Mouse (Mus musculus) left cerebral cortex, postnatal 25 days (tissue): ENCODE measurements at regions not wholly inside any gene's neighbourhood (a gene's known extent, or its start where the extent isn't known, plus 50 kb on each side); places are given as distances from the start of the nearest gene placed in this dataset.
A peak's percentile ranks its signal among the peaks of the same experiment; 100 is the strongest.

Source experiments
- DNase-seq, 2 experiments: peaks; one replicate each; pipeline ENCODE4 v3.0.0; 2022; ENCODE audit warnings: low spot score in 2 of 2, mixed read lengths in 1 of 2
- intact Hi-C: fragments of 180-260 bp; cut with DNase I; formaldehyde crosslinking; loops from one replicate; pipeline ENCODE4 v1.15.1; 2025

DNA sequence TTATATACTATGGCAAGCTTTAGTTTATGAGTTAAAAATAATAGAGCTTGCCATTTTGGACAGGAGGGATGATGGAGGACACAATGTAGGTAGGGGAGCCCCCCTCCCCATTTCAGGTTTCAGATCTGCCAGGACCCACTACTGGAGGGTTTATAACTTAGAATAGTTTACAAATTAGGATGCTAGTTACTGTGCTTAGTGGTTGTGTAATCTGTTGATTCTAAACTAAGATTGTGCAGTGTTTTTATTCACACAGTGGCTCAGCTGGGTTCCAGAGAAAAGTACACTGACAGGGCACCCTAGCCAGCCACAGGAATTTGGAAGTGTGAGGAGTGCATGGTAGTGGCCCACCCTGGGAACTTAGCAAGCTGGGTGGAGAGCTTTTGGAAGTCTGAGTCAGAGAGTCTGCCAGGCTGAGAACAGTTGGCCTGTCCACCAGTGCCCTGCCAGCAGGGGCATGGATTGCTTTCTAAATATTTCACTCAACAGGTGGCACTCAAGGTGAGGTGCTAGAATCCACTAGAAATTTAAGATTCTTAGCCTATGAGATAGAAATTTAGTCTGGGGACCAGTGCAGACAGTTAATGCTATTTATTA is 303.9 kb upstream of the Gm21798 start:
- intact Hi-C loops = loop anchor here (10.0 kb wide), 1 partner anchor 339 kb away; no protein-coding TSS in a partner anchor
- DNase-seq = no peak

DNA sequence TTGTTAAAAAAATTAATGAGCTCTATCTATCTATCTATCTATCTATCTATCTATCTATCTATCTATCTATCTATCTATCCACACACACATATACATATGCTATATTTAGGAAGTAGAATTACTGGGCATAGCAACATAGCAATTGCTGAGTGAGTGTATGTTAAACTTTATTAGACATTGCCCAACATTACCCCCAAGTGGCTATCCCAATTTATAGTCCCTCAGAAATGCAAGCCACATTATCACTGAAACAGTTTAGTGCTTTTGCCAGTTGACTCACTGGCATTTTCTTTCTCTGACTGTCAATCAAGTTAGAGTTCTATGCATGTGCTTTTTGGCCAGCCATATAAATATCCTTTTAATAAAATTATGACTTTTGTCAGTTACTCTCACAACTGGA is 302.3 kb upstream of the Gm21798 start:
- intact Hi-C loops = loop anchor here (10.0 kb wide), 1 partner anchor 340 kb away; no protein-coding TSS in a partner anchor
- no peak for DNase-seq

- peak in 1 of 2 experiments; percentile 50 for DNase-seq
- intact Hi-C loops = loop anchor here (10.0 kb wide), 1 partner anchor 344 kb away; no protein-coding TSS in a partner anchor
Observed at GRCm38 (mm10) chr15:64519207-64519628, 298.3 kb upstream of the Gm21798 start.

- DNase-seq = no peak
- intact Hi-C loops = no loop called here
Observed at GRCm38 (mm10) chr15:64520568-64520967, 296.9 kb upstream of the Gm21798 start.

GRCm38 (mm10) chr15:64532260-64533120 is 285.0 kb upstream of the Gm21798 start:
- peak in 1 of 2 experiments; percentile 27 for DNase-seq
- intact Hi-C loops = no loop called here

DNA sequence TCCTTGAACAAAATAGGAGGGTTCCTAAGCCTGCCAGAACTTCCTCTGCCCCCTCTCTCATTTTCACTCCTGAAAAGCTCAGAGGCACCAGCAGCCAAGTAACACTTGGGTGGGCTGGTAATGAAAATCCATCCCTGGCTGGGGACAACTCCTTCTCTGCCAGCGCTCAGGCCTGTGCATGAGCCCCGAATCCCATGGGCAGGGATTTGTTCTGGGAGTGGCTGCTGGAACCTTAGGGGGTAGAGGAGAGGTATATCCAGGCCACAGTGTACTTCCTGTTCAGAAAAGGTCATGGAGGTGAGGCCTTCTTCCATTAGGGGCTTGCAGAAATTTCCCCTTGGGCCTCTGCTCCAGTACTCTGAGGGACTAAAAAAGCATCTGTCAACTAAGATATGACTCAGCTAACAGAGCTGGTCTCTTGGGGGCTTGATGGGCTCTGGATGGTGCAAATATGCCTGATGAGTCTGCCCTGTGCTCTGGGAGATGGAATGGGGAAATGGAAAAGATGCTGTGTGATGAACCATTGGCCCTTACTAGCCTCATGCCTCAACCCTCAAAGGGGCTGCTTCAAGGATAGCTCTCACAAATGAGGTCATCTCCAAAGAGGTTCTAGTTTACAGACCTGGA is 284.2 kb upstream of the Gm21798 start:
- peak in 1 of 2 experiments; percentile 52 for DNase-seq
- intact Hi-C loops = no loop called here

- DNase-seq = no peak
- intact Hi-C loops = no loop called here
Observed at GRCm38 (mm10) chr15:64534166-64534565, 283.3 kb upstream of the Gm21798 start.

DNA sequence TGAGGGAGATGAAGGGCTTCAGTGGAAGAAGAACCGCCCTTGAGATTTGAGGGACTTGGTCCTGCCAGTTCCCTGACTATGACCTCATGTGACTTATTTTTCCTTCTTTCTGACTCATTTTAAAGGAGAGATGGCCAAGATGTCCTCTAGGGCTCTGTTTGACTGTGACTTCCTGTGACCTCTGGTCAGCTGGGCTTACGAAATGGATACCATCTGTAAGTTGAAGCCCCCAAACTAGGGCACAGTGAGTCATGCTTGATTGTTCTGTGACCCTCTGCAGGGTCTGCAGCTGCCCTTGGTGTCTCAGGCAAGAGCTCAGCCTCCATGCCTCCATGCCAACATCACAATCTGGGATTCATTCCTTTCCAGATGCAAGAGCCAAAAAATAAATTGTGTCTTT is 282.3 kb upstream of the Gm21798 start:
- DNase-seq = no peak
- intact Hi-C loops = no loop called here

DNA sequence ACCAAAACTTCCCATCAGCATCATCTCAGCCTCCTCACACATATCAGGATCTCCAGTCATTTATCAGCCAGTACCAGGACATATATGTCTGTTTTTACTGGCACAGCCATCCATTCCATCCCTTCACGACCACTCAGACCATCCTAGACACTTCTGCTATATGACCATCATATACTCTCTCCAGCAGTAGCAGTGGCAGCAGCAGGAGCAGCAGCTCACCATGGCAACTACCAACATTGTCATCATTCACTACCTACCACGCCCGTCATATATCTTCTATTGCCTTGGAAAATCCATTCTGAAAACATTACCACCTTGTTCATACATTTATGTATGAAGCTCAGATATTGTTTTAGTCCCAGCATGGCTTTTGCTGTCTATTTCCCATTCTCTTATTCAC is 276.1 kb upstream of the Gm21798 start:
- intact Hi-C loops = loop anchor here (10.0 kb wide), 1 partner anchor 107 kb away; no protein-coding TSS in a partner anchor
- no peak for DNase-seq

GRCm38 (mm10) chr15:64542250-64542901 is 275.1 kb upstream of the Gm21798 start:
- peak in 1 of 2 experiments; percentile 49 for DNase-seq

GRCm38 (mm10) chr15:64542908-64543307 is 274.6 kb upstream of the Gm21798 start:
- intact Hi-C loops = loop anchor here (10.0 kb wide), 1 partner anchor 108 kb away; no protein-coding TSS in a partner anchor

More at GRCm38 (mm10) chr15:64542250-64542901, 275.1 kb upstream of the Gm21798 start:
- intact Hi-C loops = loop anchor here (10.0 kb wide), 1 partner anchor 108 kb away; no protein-coding TSS in a partner anchor

GRCm38 (mm10) chr15:64546035-64546434 is 271.5 kb upstream of the Gm21798 start:
- intact Hi-C loops = loop anchor here (10.0 kb wide), 1 partner anchor 111 kb away; no protein-coding TSS in a partner anchor
- no peak for DNase-seq

More at GRCm38 (mm10) chr15:64542908-64543307, 274.6 kb upstream of the Gm21798 start:
- no peak for DNase-seq

DNA sequence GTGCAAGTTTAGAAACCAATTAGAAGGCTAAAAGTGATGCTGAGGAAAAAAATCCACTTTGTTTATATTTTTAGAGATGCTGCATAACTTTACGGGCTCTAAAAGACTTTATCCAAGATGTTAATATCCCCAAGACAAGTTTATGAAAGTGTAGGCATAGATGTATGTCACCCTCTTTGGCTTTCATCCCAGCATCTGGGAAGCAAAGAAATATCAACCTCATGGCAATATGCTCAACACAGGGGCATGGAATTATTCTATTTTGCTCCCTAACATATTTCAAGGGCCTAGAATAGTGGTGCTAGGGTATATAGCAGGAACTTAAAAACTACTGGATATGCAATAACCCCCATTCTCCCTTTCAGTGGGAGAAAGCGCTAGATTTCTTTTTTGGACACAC is 260.0 kb upstream of the Gm21798 start:
- DNase-seq = peak in 1 of 2 experiments; percentile 72
- intact Hi-C loops = loop anchor here (2.0 kb wide), 1 partner anchor 243 kb away; no protein-coding TSS in a partner anchor

GRCm38 (mm10) chr15:64558220-64558619 is 259.3 kb upstream of the Gm21798 start:
- intact Hi-C loops = no loop called here
- no peak for DNase-seq

DNA sequence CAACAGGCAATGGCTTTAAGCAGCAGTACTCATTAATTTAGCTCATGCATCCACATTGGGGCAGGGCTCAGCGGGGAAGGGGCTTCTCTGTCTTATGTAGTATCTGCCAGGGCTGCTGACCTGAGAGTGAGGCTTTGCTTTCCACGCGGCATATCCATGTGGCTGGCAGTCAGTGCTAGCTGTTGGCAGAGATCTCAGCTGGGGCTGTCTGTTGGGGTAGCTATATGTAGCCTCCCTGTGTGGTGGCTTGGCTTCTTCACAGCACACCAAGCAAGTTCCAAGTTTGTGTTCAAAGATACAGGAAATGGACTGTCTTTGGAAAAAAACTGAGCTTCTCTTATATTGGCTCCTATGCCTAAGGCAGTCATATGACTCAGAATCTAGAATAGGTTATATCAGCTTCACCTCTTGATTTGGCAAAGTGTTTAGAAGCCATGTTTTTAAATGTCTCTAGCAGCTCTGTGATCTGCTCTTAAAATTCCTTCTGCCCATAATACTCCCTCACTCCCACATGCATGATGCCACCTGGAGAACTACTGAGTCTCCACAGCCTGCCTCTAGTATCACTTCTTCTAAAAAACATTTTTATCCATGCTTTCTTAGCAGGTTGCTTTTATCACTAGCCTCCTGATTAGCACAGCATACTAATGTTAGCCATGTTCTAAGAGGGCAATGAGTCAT is 254.9 kb upstream of the Gm21798 start:
- intact Hi-C loops = loop anchor here (2.0 to 5.0 kb wide), 2 partner anchors 60 to 178 kb away; no protein-coding TSS in a partner anchor
- DNase-seq = peak; percentile 52 to 92

- intact Hi-C loops = loop anchor here (5.0 kb wide), 1 partner anchor 58 kb away; no protein-coding TSS in a partner anchor
Observed at GRCm38 (mm10) chr15:64564703-64565102, 252.8 kb upstream of the Gm21798 start.

GRCm38 (mm10) chr15:64576891-64577535 is 240.5 kb upstream of the Gm21798 start:
- intact Hi-C loops = no loop called here
- peak in 1 of 2 experiments; percentile 53 for DNase-seq

More at GRCm38 (mm10) chr15:64564703-64565102, 252.8 kb upstream of the Gm21798 start:
- no peak for DNase-seq

DNA sequence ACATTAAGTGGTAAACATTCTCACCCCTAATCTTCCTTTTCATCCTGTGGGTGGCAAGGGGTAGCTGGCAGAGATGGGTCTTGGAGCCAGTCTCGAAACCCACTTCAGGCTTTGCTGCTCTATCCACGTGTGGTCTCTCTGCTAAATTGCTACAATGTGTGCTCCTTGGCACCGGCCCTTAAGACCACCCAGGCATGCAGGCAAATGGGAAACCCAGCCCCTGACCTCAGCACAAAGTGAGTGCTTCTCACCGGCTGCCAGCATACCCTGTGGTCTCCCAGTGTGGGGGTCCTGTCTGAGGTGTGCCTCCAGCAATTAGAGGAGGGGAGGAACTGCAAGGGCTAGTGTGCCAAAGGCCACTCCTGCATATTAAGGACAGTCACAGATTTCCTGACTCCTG is 238.5 kb upstream of the Gm21798 start:
- intact Hi-C loops = no loop called here
- no peak for DNase-seq
